In genomic region chr11:54522529-54523430, GRCm38 (mm10) we compare ENCODE assay signal across 8 mouse cellular contexts. TPM values are rescaled to one million over a fixed set of nuclear protein-coding genes. Genes with fewer than 3 reads are reported as not detected.
DNase-seq lines count a peak whose midpoint lies in the region; ATAC-seq and TF ChIP-seq lines count a peak whose summit lies in the region.

Gene Rapgef6, plus strand, starts transcription at chr11:54522847.

- no peaks in the 10 kb centered on the region for H3K9me3 ChIP-seq in heart, embryonic 12.5 days (replicated peaks)
- H3K9me3 ChIP-seq in kidney, postnatal 0 days (replicated peaks; ENCODE audit: low read length): no peaks in the 10 kb centered on the region
- H3K9me3 ChIP-seq in liver, embryonic 11.5 days (ENCODE audit: control insufficient read depth, low read length): no peaks in the 10 kb centered on the region
- no peaks in the 10 kb centered on the region for H3K9me3 ChIP-seq in stomach, embryonic 14.5 days (ENCODE audit: control insufficient read depth, low read depth, low read length)

- WGBS in heart, embryonic 12.5 days: under 1% methylated on average over 73 of the region's 73 CpGs
- WGBS in kidney, postnatal 0 days: under 1% methylated on average over 73 of the region's 73 CpGs
- WGBS in liver, embryonic 11.5 days: under 1% methylated on average over 73 of the region's 73 CpGs
- WGBS in stomach, embryonic 14.5 days: under 1% methylated on average over 73 of the region's 73 CpGs

- DNase-seq in CD4-positive helper T cell, adult 2 months (ENCODE audit: low read depth, low spot score): peak; percentile 99
- DNase-seq in brain, embryonic 18.5 days (ENCODE audit: low read depth, low spot score): peak; percentile 95
- DNase-seq in kidney, postnatal 0 days (ENCODE audit: low spot score): peak; percentile 99
- DNase-seq in liver, embryonic 11.5 days (ENCODE audit: low spot score): peak; percentile 100
- DNase-seq in naive thymus-derived CD4-positive, alpha-beta T cell, adult 2 months (ENCODE audit: low read depth): peak; percentile 100

- H3K9ac ChIP-seq in heart, embryonic 12.5 days: peak within 1 kb of the TSS; percentile 86
- H3K9ac ChIP-seq in kidney, postnatal 0 days (ENCODE audit: low read depth, low read length): peak within 1 kb of the TSS; percentile 83
- H3K9ac ChIP-seq in liver, embryonic 11.5 days (ENCODE audit: low read depth, low read length): peak within 1 kb of the TSS; percentile 96
- H3K9ac ChIP-seq in stomach, embryonic 14.5 days (replicated peaks; ENCODE audit: low read depth, low read length): peak within 1 kb of the TSS; percentile 87

- peaks cover 26% of the 10 kb centered on the region for H3K4me1 ChIP-seq in heart, embryonic 12.5 days (replicated peaks)
- peaks cover 10% of the 10 kb centered on the region; the same call in 1 of the 2 replicates for H3K4me1 ChIP-seq in kidney, postnatal 0 days (replicated peaks; ENCODE audit: insufficient read depth, low read length)
- H3K4me1 ChIP-seq in liver, embryonic 11.5 days (replicated peaks; ENCODE audit: control insufficient read depth, insufficient read depth, low read length): peaks cover 27% of the 10 kb centered on the region
- H3K4me1 ChIP-seq in stomach, embryonic 14.5 days (ENCODE audit: control insufficient read depth, insufficient read depth, low read length): no peaks in the 10 kb centered on the region

- H3K4me3 ChIP-seq in heart, embryonic 12.5 days: peak within 1 kb of the TSS; percentile 84
- peak within 1 kb of the TSS; percentile 81 for H3K4me3 ChIP-seq in kidney, postnatal 0 days (replicated peaks; ENCODE audit: low read depth, low read length)
- H3K4me3 ChIP-seq in liver, embryonic 11.5 days (ENCODE audit: low read depth, low read length): peak within 1 kb of the TSS; percentile 96
- H3K4me3 ChIP-seq in stomach, embryonic 14.5 days (ENCODE audit: low read depth, low read length): peak within 1 kb of the TSS; percentile 91

- no peak for TF ChIP-seq CTCF in kidney, postnatal 0 days (IDR thresholded peaks at IDR 0.05; ENCODE audit: low read depth)

- no peaks in the 10 kb centered on the region for H3K36me3 ChIP-seq in heart, embryonic 12.5 days
- no peaks in the 10 kb centered on the region for H3K36me3 ChIP-seq in kidney, postnatal 0 days (ENCODE audit: insufficient read depth, low read length)
- H3K36me3 ChIP-seq in liver, embryonic 11.5 days (ENCODE audit: control insufficient read depth, insufficient read depth, low read length): no peaks in the 10 kb centered on the region
- H3K36me3 ChIP-seq in stomach, embryonic 14.5 days (ENCODE audit: control insufficient read depth, insufficient read depth, low read length): no peaks in the 10 kb centered on the region

- no peaks in the 10 kb centered on the region for H3K27me3 ChIP-seq in heart, embryonic 12.5 days (replicated peaks)
- H3K27me3 ChIP-seq in kidney, postnatal 0 days (ENCODE audit: insufficient read depth, low read length): no peaks in the 10 kb centered on the region
- H3K27me3 ChIP-seq in liver, embryonic 11.5 days (replicated peaks; ENCODE audit: control insufficient read depth, insufficient read depth, low read length): no peaks in the 10 kb centered on the region
- no peaks in the 10 kb centered on the region for H3K27me3 ChIP-seq in stomach, embryonic 14.5 days (ENCODE audit: control insufficient read depth, insufficient read depth, low read length)

- peak within 1 kb of the TSS; percentile 96 for H3K27ac ChIP-seq in heart, embryonic 12.5 days (ENCODE audit: poor library complexity, severe bottlenecking)
- peak within 1 kb of the TSS; percentile 95 for H3K27ac ChIP-seq in kidney, postnatal 0 days
- peak within 1 kb of the TSS; percentile 99 for H3K27ac ChIP-seq in liver, embryonic 11.5 days (ENCODE audit: low read depth, low read length)
- H3K27ac ChIP-seq in stomach, embryonic 14.5 days (ENCODE audit: low read length): peak within 1 kb of the TSS; percentile 95

- peak within 1 kb of the TSS; percentile 84 for H3K4me2 ChIP-seq in heart, embryonic 12.5 days
- peak within 1 kb of the TSS; percentile 74 for H3K4me2 ChIP-seq in kidney, postnatal 0 days (ENCODE audit: low read length)
- H3K4me2 ChIP-seq in liver, embryonic 11.5 days: peak within 1 kb of the TSS; percentile 90
- H3K4me2 ChIP-seq in stomach, embryonic 14.5 days (replicated peaks; ENCODE audit: low read depth, low read length): peak within 1 kb of the TSS; percentile 67

- ATAC-seq in erythroid progenitor cell, adult 5-6 weeks (replicated peaks; ENCODE audit: low FRiP score, poor library complexity, severe bottlenecking): peak; percentile 95
- peak; percentile 96 for ATAC-seq in heart, embryonic 12.5 days (ENCODE audit: insufficient number of reproducible peaks, low FRiP score)
- peak; percentile 96 for ATAC-seq in kidney, postnatal 0 days (replicated peaks; ENCODE audit: low FRiP score, low read depth)
- ATAC-seq in liver, embryonic 11.5 days (replicated peaks; ENCODE audit: low FRiP score): peak; percentile 94
- peak; percentile 98 for ATAC-seq in stomach, embryonic 14.5 days (ENCODE audit: insufficient number of reproducible peaks, insufficient read depth, low FRiP score, low read depth)

RNA-seq across cellular contexts. Expression of gene Rapgef6, which starts in this region (rescaled TPM):
- total RNA-seq in erythroid progenitor cell, adult 5-6 weeks (2015; ENCODE audit: low replicate concordance): 50.1 and 70.4 TPM in 2 replicates
- 90.4 and 96.1 TPM in 2 replicates for total RNA-seq in erythroid progenitor cell, adult 5-6 weeks (2017; ENCODE audit: low replicate concordance)
- 26.3 and 26.4 TPM in 2 replicates for polyA plus RNA-seq in heart, embryonic 12.5 days (2016; fragmentation: Nextera tagmentation; extraction: Ambion mirVana)
- polyA plus RNA-seq in kidney, postnatal 0 days (2015; fragmentation: Nextera tagmentation; extraction: Ambion mirVana): 20.3 and 20.9 TPM in 2 replicates
- 27.2 and 31.3 TPM in 2 replicates for polyA plus RNA-seq in liver, embryonic 11.5 days (2014; fragmentation: Nextera tagmentation; extraction: Ambion mirVana)
- polyA plus RNA-seq in stomach, embryonic 14.5 days (2014; fragmentation: Nextera tagmentation; extraction: Ambion mirVana): 39.4 and 42.0 TPM in 2 replicates

Comparison
In these comparisons a context has a peak if more than half of its experiments do, and no peak if none do; other contexts are left out.
1. Peak in every context shown above with its lines: DNase-seq, ATAC-seq, H3K4me3 ChIP-seq and H3K27ac ChIP-seq.